Mouse (Mus musculus): ENCODE data around the gene Pofut2.
A peak's percentile ranks its signal among the peaks of the same experiment; 100 is the strongest.

The Pofut2 gene

GRCm38 (mm10) chr10:77258704-77259621 is at the start of gene Pofut2:
Gene Pofut2, plus strand, starts transcription at chr10:77259218.
- DNase-seq = peak; percentile 98 to 99

GRCm38 (mm10) chr10:77209261-77209660 is 49.8 kb upstream of the Pofut2 start:
- DNase-seq = no peak

GRCm38 (mm10) chr10:77210666-77211065 is 48.4 kb upstream of the Pofut2 start:
- no peak for DNase-seq

- peak; percentile 26 to 31 for DNase-seq
Measured at GRCm38 (mm10) chr10:77211116-77211570, 47.9 kb upstream of the Pofut2 start.

GRCm38 (mm10) chr10:77212354-77213120 is 46.5 kb upstream of the Pofut2 start:
- DNase-seq = no peak

- DNase-seq = no peak
Measured at GRCm38 (mm10) chr10:77213483-77213882, 45.5 kb upstream of the Pofut2 start.

GRCm38 (mm10) chr10:77214586-77214985 is 44.4 kb upstream of the Pofut2 start:
- no peak for DNase-seq

GRCm38 (mm10) chr10:77215641-77216040 is 43.4 kb upstream of the Pofut2 start:
- peak in 1 of 2 experiments; percentile 44 for DNase-seq

- no peak for DNase-seq
Measured at GRCm38 (mm10) chr10:77216313-77216712, 42.7 kb upstream of the Pofut2 start.

- DNase-seq = no peak
Measured at GRCm38 (mm10) chr10:77217155-77217731, 41.8 kb upstream of the Pofut2 start.

- DNase-seq = no peak
Measured at GRCm38 (mm10) chr10:77218059-77218458, 41.0 kb upstream of the Pofut2 start.

GRCm38 (mm10) chr10:77219411-77220025 is 39.5 kb upstream of the Pofut2 start:
- no peak for DNase-seq

GRCm38 (mm10) chr10:77221108-77221507 is 37.9 kb upstream of the Pofut2 start:
- no peak for DNase-seq

- peak; percentile 59 to 71 for DNase-seq
Measured at GRCm38 (mm10) chr10:77222963-77223552, 36.0 kb upstream of the Pofut2 start.

- no peak for DNase-seq
Measured at GRCm38 (mm10) chr10:77224390-77224789, 34.6 kb upstream of the Pofut2 start.

GRCm38 (mm10) chr10:77225414-77225813 is 33.6 kb upstream of the Pofut2 start:
- peak in 1 of 2 experiments; percentile 36 for DNase-seq

GRCm38 (mm10) chr10:77225995-77226688 is 32.9 kb upstream of the Pofut2 start:
- no peak for DNase-seq

GRCm38 (mm10) chr10:77226691-77227367 is 32.2 kb upstream of the Pofut2 start:
- DNase-seq = peak; percentile 50 to 63

- DNase-seq = no peak
Measured at GRCm38 (mm10) chr10:77227368-77227723, 31.7 kb upstream of the Pofut2 start.

- peak in 1 of 2 experiments; percentile 31 for DNase-seq
Measured at GRCm38 (mm10) chr10:77229609-77230595, 29.1 kb upstream of the Pofut2 start.
